Mouse (Mus musculus): Measurements from ENCODE around the gene Rps6ka3.

DNA sequence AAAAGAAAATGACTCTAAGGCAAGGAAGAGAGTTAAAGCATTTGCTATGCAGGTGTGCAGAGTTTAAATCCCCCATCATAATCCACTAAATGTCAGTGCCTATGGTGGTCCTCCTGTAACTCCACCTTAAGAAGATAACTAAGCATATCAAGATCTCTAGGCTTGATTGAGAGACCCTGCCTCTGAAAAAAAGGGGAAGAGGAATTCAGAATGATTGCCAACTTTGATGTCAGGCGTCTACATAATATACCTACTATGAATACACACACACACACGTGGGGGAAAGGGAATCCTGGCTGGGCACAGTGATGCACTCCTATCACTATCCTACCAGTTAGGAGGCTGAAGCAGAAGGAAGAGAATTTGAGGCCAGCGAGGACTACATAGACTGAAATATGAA is 181.1 kb downstream of the Rps6ka3 start:
- TF ChIP-seq EP300 (IDR thresholded peaks at IDR 0.05; ENCODE audit: low read depth): no peak
- no peak for TF ChIP-seq CTCF (IDR thresholded peaks at IDR 0.05; ENCODE audit: low read depth)
